Mouse (Mus musculus): Measurements from ENCODE around the gene Cplx3. TPM values are rescaled to one million over a fixed set of nuclear protein-coding genes. Genes with fewer than 3 reads are reported as not detected.

Cplx3 gene
- polyA plus RNA-seq, 1 experiment, result not detected

DNA sequence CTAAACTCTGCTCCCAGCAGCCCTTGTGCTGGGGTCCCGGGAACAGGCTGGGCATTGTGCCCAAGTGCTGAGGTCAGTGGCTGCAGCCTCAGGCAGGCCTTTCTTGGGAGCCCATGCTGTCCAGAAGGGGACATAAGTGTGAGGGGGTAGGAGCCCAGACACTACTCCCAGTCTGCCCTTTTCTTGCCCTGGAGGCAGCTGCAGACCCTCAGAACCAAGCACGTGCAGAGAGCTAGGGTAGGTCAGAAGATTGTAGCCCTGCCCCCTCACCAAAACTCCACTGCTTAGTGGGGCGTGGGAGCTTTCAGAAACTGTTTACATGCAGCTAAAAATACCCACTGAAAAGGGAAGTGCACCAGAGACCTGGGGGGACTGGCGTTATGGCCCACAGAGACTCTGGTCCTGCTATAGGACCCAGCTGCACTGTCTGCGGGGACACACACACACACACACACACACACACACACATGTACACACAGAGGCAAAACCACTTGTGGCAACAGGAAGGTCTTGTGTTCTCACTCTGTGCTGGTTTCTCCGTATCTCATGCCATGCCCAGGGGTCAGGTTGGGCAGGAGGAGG lies 31.8 kb upstream of the Cplx3 start:
- peaks cover 70% of the 10 kb centered on the region for H3K4me1 ChIP-seq (ENCODE audit: control insufficient read depth, insufficient read depth, insufficient read length, low read length)
- TF ChIP-seq POLR2A (IDR thresholded peaks at IDR 0.05; ENCODE audit: low read depth, low read length), result no peak
- TF ChIP-seq CTCF (IDR thresholded peaks at IDR 0.05; ENCODE audit: extremely low read depth, insufficient read length, insufficient replicate concordance, low read depth, low read length), result no peak
- H3K4me3 ChIP-seq (ENCODE audit: low read depth, low read length), result peak overlapping the region; percentile 27
- no peaks in the 10 kb centered on the region for H3K36me3 ChIP-seq (ENCODE audit: control insufficient read depth, insufficient read depth, low read length)
- peak overlapping the region; percentile 94 for H3K27ac ChIP-seq (ENCODE audit: insufficient read depth, low read depth, low read length)
- WGBS, result 6% methylated on average over 6 of the region's 6 CpGs
- H3K27me3 ChIP-seq (ENCODE audit: control insufficient read depth, insufficient read depth, low read length), result no peaks in the 10 kb centered on the region

GRCm38 (mm10) chr9:57637272-57637671 lies 31.2 kb upstream of the Cplx3 start:
- Histone ChIP-seq H3K4me1 (ENCODE audit: control insufficient read depth, insufficient read depth, insufficient read length, low read length) (peaks cover 66% of the 10 kb centered on the region), H3K27me3 (ENCODE audit: control insufficient read depth, insufficient read depth, low read length) (no peaks in the 10 kb centered on the region), H3K36me3 (ENCODE audit: control insufficient read depth, insufficient read depth, low read length) (no peaks in the 10 kb centered on the region), H3K27ac (ENCODE audit: insufficient read depth, low read depth, low read length) (peak overlapping the region; percentile 94), H3K4me3 (ENCODE audit: low read depth, low read length) (no peak overlapping the region)
- WGBS, result 50% methylated on average over 3 of the region's 3 CpGs
- TF ChIP-seq CTCF (IDR thresholded peaks at IDR 0.05; ENCODE audit: extremely low read depth, insufficient read length, insufficient replicate concordance, low read depth, low read length) (no peak), POLR2A (IDR thresholded peaks at IDR 0.05; ENCODE audit: low read depth, low read length) (no peak)

GRCm38 (mm10) chr9:57633481-57634024 lies 27.5 kb upstream of the Cplx3 start:
- no peak for TF ChIP-seq CTCF (IDR thresholded peaks at IDR 0.05; ENCODE audit: extremely low read depth, insufficient read length, insufficient replicate concordance, low read depth, low read length)
- no peak for TF ChIP-seq POLR2A (IDR thresholded peaks at IDR 0.05; ENCODE audit: low read depth, low read length)
- Histone ChIP-seq H3K27ac (ENCODE audit: insufficient read depth, low read depth, low read length) (peak overlapping the region; percentile 15; the same call in 1 of the 2 replicates), H3K36me3 (ENCODE audit: control insufficient read depth, insufficient read depth, low read length) (peaks cover 29% of the 10 kb centered on the region), H3K4me1 (ENCODE audit: control insufficient read depth, insufficient read depth, insufficient read length, low read length) (peaks cover 33% of the 10 kb centered on the region), H3K4me3 (ENCODE audit: low read depth, low read length) (no peak overlapping the region), H3K27me3 (ENCODE audit: control insufficient read depth, insufficient read depth, low read length) (no peaks in the 10 kb centered on the region)
- 25% methylated on average over 4 of the region's 4 CpGs for WGBS

DNA sequence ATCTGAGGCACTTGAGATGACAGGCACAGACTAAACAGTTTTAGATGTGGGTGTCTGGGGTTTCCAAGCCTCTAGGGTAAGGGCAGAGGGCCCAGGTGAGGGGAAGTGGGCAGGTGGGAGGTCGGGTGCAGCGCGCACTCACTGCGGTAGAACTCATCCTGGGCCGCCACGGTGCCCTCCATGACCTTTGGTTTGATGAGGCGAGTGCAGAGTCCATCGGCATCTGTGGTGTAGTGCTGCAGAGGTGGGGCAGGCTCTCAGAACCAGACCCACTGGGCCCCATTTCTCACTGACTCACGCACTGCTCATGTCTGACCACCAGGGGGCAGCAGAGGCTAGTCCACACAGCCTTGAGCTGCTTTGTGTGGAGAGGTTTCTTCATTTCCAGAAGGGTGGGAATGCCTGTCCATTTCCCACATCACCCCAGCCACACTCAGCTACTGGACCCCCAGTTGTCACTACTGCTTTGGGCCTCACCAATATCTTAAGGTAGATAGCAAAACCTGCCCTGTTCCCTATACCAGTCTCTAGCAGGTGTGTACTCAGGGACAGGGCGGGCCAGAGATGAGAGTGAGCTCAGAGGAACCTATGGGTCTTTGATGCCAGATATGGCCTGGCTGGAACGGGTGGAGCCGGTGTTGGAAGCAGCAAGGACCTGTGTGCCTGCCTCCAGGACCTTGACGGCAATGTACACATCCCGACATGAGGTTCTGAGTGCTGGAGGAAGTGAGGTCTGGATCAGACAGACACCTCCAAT lies 23.2 kb upstream of the Cplx3 start:
- Histone ChIP-seq H3K27ac (ENCODE audit: insufficient read depth, low read depth, low read length) (no peak overlapping the region), H3K36me3 (ENCODE audit: control insufficient read depth, insufficient read depth, low read length) (peaks cover 63% of the 10 kb centered on the region), H3K4me3 (ENCODE audit: low read depth, low read length) (no peak overlapping the region), H3K27me3 (ENCODE audit: control insufficient read depth, insufficient read depth, low read length) (no peaks in the 10 kb centered on the region), H3K4me1 (ENCODE audit: control insufficient read depth, insufficient read depth, insufficient read length, low read length) (peaks cover 15% of the 10 kb centered on the region)
- WGBS, result 43% methylated on average over 14 of the region's 14 CpGs
- TF ChIP-seq POLR2A (IDR thresholded peaks at IDR 0.05; ENCODE audit: low read depth, low read length), result no peak
- peak; percentile 96 for TF ChIP-seq CTCF (IDR thresholded peaks at IDR 0.05; ENCODE audit: extremely low read depth, insufficient read length, insufficient replicate concordance, low read depth, low read length)

- H3K36me3 ChIP-seq (ENCODE audit: control insufficient read depth, insufficient read depth, low read length), result peaks cover 63% of the 10 kb centered on the region
- H3K4me1 ChIP-seq (ENCODE audit: control insufficient read depth, insufficient read depth, insufficient read length, low read length), result peaks cover 16% of the 10 kb centered on the region
- H3K27me3 ChIP-seq (ENCODE audit: control insufficient read depth, insufficient read depth, low read length), result no peaks in the 10 kb centered on the region
- no peak overlapping the region for H3K27ac ChIP-seq (ENCODE audit: insufficient read depth, low read depth, low read length)
- 90% methylated on average over 12 of the region's 12 CpGs for WGBS
- TF ChIP-seq POLR2A (IDR thresholded peaks at IDR 0.05; ENCODE audit: low read depth, low read length) (no peak), CTCF (IDR thresholded peaks at IDR 0.05; ENCODE audit: extremely low read depth, insufficient read length, insufficient replicate concordance, low read depth, low read length) (no peak)
- H3K4me3 ChIP-seq (ENCODE audit: low read depth, low read length), result no peak overlapping the region
These were observed 22.6 kb upstream of the Cplx3 start for GRCm38 (mm10) chr9:57628717-57629116.

DNA sequence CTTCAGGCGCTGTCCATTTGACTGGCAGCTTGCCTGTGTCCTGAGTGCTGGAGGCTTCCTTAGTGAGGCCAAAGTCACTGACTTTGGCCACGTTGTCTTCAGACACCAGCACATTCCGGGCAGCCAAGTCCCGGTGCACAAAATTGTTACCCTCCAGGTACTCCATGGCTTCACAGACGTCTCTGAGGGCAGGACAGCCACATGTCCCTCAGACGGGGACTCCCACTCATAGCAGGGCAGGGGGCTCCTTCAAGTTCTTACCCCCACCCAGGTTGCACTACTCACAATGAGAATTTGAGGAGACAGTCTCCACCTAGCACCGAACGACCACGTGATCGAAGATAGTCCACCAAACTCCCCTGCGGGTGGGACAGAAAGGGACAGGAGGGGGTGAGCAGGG lies 21.8 kb upstream of the Cplx3 start:
- Histone ChIP-seq H3K4me3 (ENCODE audit: low read depth, low read length) (no peak overlapping the region), H3K4me1 (ENCODE audit: control insufficient read depth, insufficient read depth, insufficient read length, low read length) (peaks cover 12% of the 10 kb centered on the region), H3K27ac (ENCODE audit: insufficient read depth, low read depth, low read length) (no peak overlapping the region), H3K27me3 (ENCODE audit: control insufficient read depth, insufficient read depth, low read length) (no peaks in the 10 kb centered on the region), H3K36me3 (ENCODE audit: control insufficient read depth, insufficient read depth, low read length) (peaks cover 63% of the 10 kb centered on the region)
- TF ChIP-seq CTCF (IDR thresholded peaks at IDR 0.05; ENCODE audit: extremely low read depth, insufficient read length, insufficient replicate concordance, low read depth, low read length) (no peak), POLR2A (IDR thresholded peaks at IDR 0.05; ENCODE audit: low read depth, low read length) (no peak)
- WGBS, result 91% methylated on average over 11 of the region's 11 CpGs

- no peak overlapping the region for H3K4me3 ChIP-seq (ENCODE audit: low read depth, low read length)
- peaks cover 63% of the 10 kb centered on the region for H3K36me3 ChIP-seq (ENCODE audit: control insufficient read depth, insufficient read depth, low read length)
- no peaks in the 10 kb centered on the region for H3K27me3 ChIP-seq (ENCODE audit: control insufficient read depth, insufficient read depth, low read length)
- no peak overlapping the region for H3K27ac ChIP-seq (ENCODE audit: insufficient read depth, low read depth, low read length)
- WGBS, result 93% methylated on average over 17 of the region's 17 CpGs
- H3K4me1 ChIP-seq (ENCODE audit: control insufficient read depth, insufficient read depth, insufficient read length, low read length), result peaks cover 12% of the 10 kb centered on the region
- TF ChIP-seq POLR2A (IDR thresholded peaks at IDR 0.05; ENCODE audit: low read depth, low read length), result no peak
- no peak for TF ChIP-seq CTCF (IDR thresholded peaks at IDR 0.05; ENCODE audit: extremely low read depth, insufficient read length, insufficient replicate concordance, low read depth, low read length)
These were observed 21.1 kb upstream of the Cplx3 start for GRCm38 (mm10) chr9:57627191-57627590.

Data from small intestine, adult 2 months (tissue).